Mouse (Mus musculus): ENCODE results near the gene Cfap43. TPM values are rescaled to one million over a fixed set of nuclear protein-coding genes. Genes with fewer than 3 reads are reported as not detected.

The Cfap43 gene
- polyA plus RNA-seq, 1 experiment from 2014 or later, result 0.16 TPM

DNA sequence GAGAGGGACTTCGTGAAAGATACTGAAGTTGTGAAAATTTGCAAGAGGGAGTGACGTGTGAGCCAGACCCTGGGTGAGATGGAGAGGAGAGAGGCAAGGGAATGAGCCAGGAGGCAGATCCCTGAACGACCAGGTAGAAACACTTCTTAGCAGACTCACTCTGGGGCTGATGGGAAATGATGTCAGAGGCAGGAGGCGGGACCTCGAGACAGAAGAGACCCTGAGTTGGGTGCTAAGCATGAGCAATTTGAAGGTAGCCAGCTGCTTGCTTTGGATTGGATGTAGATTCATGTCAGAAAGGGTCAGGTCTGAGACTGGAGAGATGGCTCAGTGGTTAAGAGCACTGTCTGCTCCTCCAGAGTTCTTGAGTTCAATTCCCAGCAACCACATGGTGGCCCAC is 104.4 kb downstream of the Cfap43 start:
- no peaks in the 10 kb centered on the region for H3K27me3 ChIP-seq (replicated peaks; ENCODE audit: control insufficient read depth, insufficient read depth, low read length)
- no peak overlapping the region for H3K9ac ChIP-seq (ENCODE audit: low read depth, low read length)
- H3K27ac ChIP-seq (ENCODE audit: low read depth, low read length), result no peak overlapping the region
- no peaks in the 10 kb centered on the region for H3K4me1 ChIP-seq (replicated peaks; ENCODE audit: control insufficient read depth, insufficient read depth, low read length)
- 81% methylated on average over 5 of the region's 5 CpGs for WGBS
- no peaks in the 10 kb centered on the region for H3K9me3 ChIP-seq (ENCODE audit: control insufficient read depth)
- TF ChIP-seq CTCF (IDR thresholded peaks at IDR 0.05; ENCODE audit: low read depth), result no peak
- H3K36me3 ChIP-seq (ENCODE audit: control insufficient read depth, insufficient read depth), result no peaks in the 10 kb centered on the region
- no peak overlapping the region for H3K4me3 ChIP-seq (ENCODE audit: low read depth, low read length)
- H3K4me2 ChIP-seq (replicated peaks; ENCODE audit: low read depth), result no peak overlapping the region
- no peak for ATAC-seq

GRCm38 (mm10) chr19:47812091-47812490 is 107.0 kb downstream of the Cfap43 start:
- H3K27ac ChIP-seq (ENCODE audit: low read depth, low read length), result no peak overlapping the region
- TF ChIP-seq CTCF (IDR thresholded peaks at IDR 0.05; ENCODE audit: low read depth), result 0 out of 2 replicates have a peak, but pooled peaks have one; percentile 7
- H3K4me2 ChIP-seq (replicated peaks; ENCODE audit: low read depth), result no peak overlapping the region
- no peaks in the 10 kb centered on the region for H3K9me3 ChIP-seq (ENCODE audit: control insufficient read depth)
- H3K27me3 ChIP-seq (replicated peaks; ENCODE audit: control insufficient read depth, insufficient read depth, low read length), result no peaks in the 10 kb centered on the region
- H3K36me3 ChIP-seq (ENCODE audit: control insufficient read depth, insufficient read depth), result no peaks in the 10 kb centered on the region
- H3K4me1 ChIP-seq (replicated peaks; ENCODE audit: control insufficient read depth, insufficient read depth, low read length), result no peaks in the 10 kb centered on the region
- WGBS, result 78% methylated on average over 10 of the region's 10 CpGs
- H3K9ac ChIP-seq (ENCODE audit: low read depth, low read length), result no peak overlapping the region
- ATAC-seq, result no peak
- H3K4me3 ChIP-seq (ENCODE audit: low read depth, low read length), result no peak overlapping the region

DNA sequence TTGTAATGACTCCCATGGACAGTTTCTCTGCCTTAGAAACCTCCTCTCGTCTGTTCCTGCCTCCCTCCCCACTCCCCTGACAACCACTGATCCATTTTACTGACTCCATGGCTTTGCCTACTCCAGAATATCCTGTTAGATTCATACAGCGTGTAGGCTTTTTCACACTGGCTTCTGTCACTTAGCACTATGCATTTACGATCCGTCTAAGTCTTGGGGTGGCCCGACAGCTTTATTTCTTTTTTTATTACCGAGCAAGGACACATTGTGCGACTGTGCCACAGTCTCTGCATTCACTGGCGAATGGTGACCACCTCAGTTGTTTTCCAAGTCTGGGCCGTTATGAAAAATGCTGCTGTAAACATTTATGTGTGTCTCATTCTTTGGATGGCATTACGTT is 120.5 kb downstream of the Cfap43 start:
- Histone ChIP-seq H3K4me3 (ENCODE audit: low read depth, low read length) (no peak overlapping the region), H3K4me1 (replicated peaks; ENCODE audit: control insufficient read depth, insufficient read depth, low read length) (no peaks in the 10 kb centered on the region), H3K4me2 (replicated peaks; ENCODE audit: low read depth) (no peak overlapping the region), H3K27ac (ENCODE audit: low read depth, low read length) (no peak overlapping the region), H3K27me3 (replicated peaks; ENCODE audit: control insufficient read depth, insufficient read depth, low read length) (no peaks in the 10 kb centered on the region), H3K9ac (ENCODE audit: low read depth, low read length) (no peak overlapping the region), H3K36me3 (ENCODE audit: control insufficient read depth, insufficient read depth) (no peaks in the 10 kb centered on the region), H3K9me3 (ENCODE audit: control insufficient read depth) (no peaks in the 10 kb centered on the region)
- TF ChIP-seq CTCF (IDR thresholded peaks at IDR 0.05; ENCODE audit: low read depth), result no peak
- ATAC-seq, result no peak
- WGBS, result 54% methylated on average over 10 of the region's 10 CpGs

DNA sequence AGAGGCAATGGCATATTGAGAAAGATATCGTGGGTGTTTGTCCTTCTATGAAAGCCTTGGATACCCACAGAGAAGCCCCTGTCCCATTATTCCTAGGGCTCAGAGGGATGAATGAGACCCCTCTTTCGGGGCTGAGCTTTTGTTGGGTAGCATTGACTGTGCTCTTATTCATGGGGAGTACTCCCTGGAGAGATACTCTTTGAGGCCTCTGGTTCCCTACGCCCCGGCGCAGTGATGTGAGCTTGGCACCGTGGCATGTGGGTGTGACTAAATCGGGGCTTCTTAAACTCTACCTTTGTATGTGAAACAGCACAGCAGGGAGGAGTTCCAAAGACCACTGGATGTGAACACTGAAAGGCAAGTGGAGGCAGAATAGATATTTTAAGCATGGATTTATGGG is 122.4 kb downstream of the Cfap43 start:
- ATAC-seq, result no peak
- TF ChIP-seq CTCF (IDR thresholded peaks at IDR 0.05; ENCODE audit: low read depth), result no peak
- no peak overlapping the region for H3K27ac ChIP-seq (ENCODE audit: low read depth, low read length)
- WGBS, result 83% methylated on average over 7 of the region's 7 CpGs
- no peaks in the 10 kb centered on the region for H3K27me3 ChIP-seq (replicated peaks; ENCODE audit: control insufficient read depth, insufficient read depth, low read length)
- H3K36me3 ChIP-seq (ENCODE audit: control insufficient read depth, insufficient read depth), result no peaks in the 10 kb centered on the region
- H3K4me1 ChIP-seq (replicated peaks; ENCODE audit: control insufficient read depth, insufficient read depth, low read length), result no peaks in the 10 kb centered on the region
- H3K9ac ChIP-seq (ENCODE audit: low read depth, low read length), result no peak overlapping the region
- H3K9me3 ChIP-seq (ENCODE audit: control insufficient read depth), result no peaks in the 10 kb centered on the region
- H3K4me3 ChIP-seq (ENCODE audit: low read depth, low read length), result no peak overlapping the region
- no peak overlapping the region for H3K4me2 ChIP-seq (replicated peaks; ENCODE audit: low read depth)

DNA sequence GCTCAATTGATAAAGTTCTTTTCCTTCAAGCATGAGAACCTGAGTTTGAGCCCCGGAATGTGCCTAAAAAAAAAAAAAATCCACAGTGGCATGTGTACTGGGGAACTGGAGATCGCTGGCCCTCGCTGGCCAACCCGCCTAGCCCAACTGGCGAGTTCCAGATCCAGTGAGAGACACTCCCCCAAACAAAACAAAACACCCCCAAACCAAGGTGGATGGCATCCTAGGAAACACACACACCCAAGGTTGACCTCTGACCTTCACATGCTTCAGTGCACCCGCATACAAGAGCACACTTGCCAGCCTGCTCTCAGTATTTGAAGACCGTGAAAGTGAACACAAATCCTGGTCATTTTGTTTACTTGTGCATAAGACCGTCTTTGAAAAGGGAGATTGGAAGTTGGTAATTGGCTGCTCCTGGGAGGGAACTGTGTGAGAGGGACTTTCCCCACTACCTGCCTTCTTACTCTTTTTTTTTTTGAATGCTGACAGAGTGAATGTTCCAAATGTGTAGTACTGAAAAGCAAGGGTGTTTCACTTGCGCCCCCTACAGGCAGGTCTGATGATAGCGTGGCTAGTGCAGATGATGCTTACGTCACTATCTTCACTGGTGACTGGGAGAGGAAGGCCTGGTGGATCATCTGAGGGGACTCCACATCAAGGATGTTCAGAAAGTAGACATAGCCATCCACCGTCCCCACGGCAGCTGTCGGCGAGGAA is 123.9 kb downstream of the Cfap43 start:
- Histone ChIP-seq H3K9me3 (ENCODE audit: control insufficient read depth) (no peaks in the 10 kb centered on the region), H3K4me2 (replicated peaks; ENCODE audit: low read depth) (no peak overlapping the region), H3K36me3 (ENCODE audit: control insufficient read depth, insufficient read depth) (no peaks in the 10 kb centered on the region), H3K4me3 (ENCODE audit: low read depth, low read length) (no peak overlapping the region), H3K27me3 (replicated peaks; ENCODE audit: control insufficient read depth, insufficient read depth, low read length) (no peaks in the 10 kb centered on the region), H3K27ac (ENCODE audit: low read depth, low read length) (no peak overlapping the region), H3K9ac (ENCODE audit: low read depth, low read length) (no peak overlapping the region), H3K4me1 (replicated peaks; ENCODE audit: control insufficient read depth, insufficient read depth, low read length) (no peaks in the 10 kb centered on the region)
- peak; percentile 84 for TF ChIP-seq CTCF (IDR thresholded peaks at IDR 0.05; ENCODE audit: low read depth)
- 46% methylated on average over 15 of the region's 15 CpGs for WGBS
- 0 out of 2 replicates have a peak, but pooled peaks have one; percentile 28 for ATAC-seq

DNA sequence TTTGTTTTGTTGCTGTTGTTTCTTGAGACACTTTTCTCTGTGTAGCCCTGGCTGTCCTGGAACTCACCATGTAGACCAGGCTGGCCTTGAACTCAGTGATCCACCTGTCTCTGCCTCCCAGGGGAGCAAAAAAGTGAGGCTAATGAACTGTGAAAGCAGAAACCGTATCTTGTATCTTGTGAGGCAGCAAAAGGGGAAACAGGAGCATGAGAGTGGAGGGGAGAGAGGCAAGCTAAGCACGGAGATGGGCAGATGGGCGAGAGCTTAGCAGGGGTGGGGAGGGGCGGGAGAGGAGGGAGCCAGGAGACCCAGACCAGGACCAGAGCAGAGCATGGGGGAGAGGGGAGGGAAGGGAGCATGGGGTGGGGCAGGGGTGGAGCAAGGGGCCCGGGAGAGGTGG is 124.8 kb downstream of the Cfap43 start:
- Histone ChIP-seq H3K9me3 (ENCODE audit: control insufficient read depth) (no peaks in the 10 kb centered on the region), H3K4me2 (replicated peaks; ENCODE audit: low read depth) (no peak overlapping the region), H3K9ac (ENCODE audit: low read depth, low read length) (no peak overlapping the region), H3K4me1 (replicated peaks; ENCODE audit: control insufficient read depth, insufficient read depth, low read length) (no peaks in the 10 kb centered on the region), H3K4me3 (ENCODE audit: low read depth, low read length) (no peak overlapping the region), H3K27me3 (replicated peaks; ENCODE audit: control insufficient read depth, insufficient read depth, low read length) (no peaks in the 10 kb centered on the region), H3K27ac (ENCODE audit: low read depth, low read length) (no peak overlapping the region), H3K36me3 (ENCODE audit: control insufficient read depth, insufficient read depth) (no peaks in the 10 kb centered on the region)
- 33% methylated on average over 5 of the region's 5 CpGs for WGBS
- ATAC-seq, result no peak
- TF ChIP-seq CTCF (IDR thresholded peaks at IDR 0.05; ENCODE audit: low read depth), result no peak
